Comparison of ENCODE assay signal across 15 mouse cellular contexts in genomic region chr14:79822453-79823117, GRCm38 (mm10). TPM values are rescaled to one million over a fixed set of nuclear protein-coding genes. Genes with fewer than 3 reads are reported as not detected.
DNase-seq lines count a peak whose midpoint lies in the region; ATAC-seq lines count a peak whose summit lies in the region.
"Had no signal": no experiment of that assay in that cellular context is flagged by ENCODE, and none has a peak within 500 bp of the region (broad histone marks: within the 10 kb centered on the region; RNA-seq: fewer than 3 reads in every experiment).

No protein-coding gene starts in this region.

- peaks cover 19% of the 10 kb centered on the region for H3K4me1 ChIP-seq in hindbrain, embryonic 13.5 days (replicated peaks)
- peaks cover 15% of the 10 kb centered on the region for H3K4me1 ChIP-seq in midbrain, embryonic 16.5 days (ENCODE audit: control insufficient read depth, insufficient read depth, low read length)
- H3K4me1 ChIP-seq: embryonic facial prominence, embryonic 12.5 days; kidney, embryonic 15.5 days had no signal

- H3K27ac ChIP-seq in hindbrain, embryonic 13.5 days = peak overlapping the region; percentile 48
- peak overlapping the region; percentile 70 for H3K27ac ChIP-seq in midbrain, embryonic 16.5 days (ENCODE audit: low read length)
- H3K27ac ChIP-seq: embryonic facial prominence, embryonic 12.5 days; kidney, embryonic 15.5 days; liver, embryonic 14.5 days; macrophage had no signal

- H3K4me3 ChIP-seq in hindbrain, embryonic 13.5 days = no peak overlapping the region
- H3K4me3 ChIP-seq in midbrain, embryonic 16.5 days (ENCODE audit: low read depth, low read length) = no peak overlapping the region
- H3K4me3 ChIP-seq: embryonic facial prominence, embryonic 12.5 days; kidney, embryonic 15.5 days; myocyte had no signal

- no peak overlapping the region for H3K9ac ChIP-seq in hindbrain, embryonic 13.5 days
- no peak overlapping the region for H3K9ac ChIP-seq in midbrain, embryonic 16.5 days (ENCODE audit: low read depth, low read length)
- H3K9ac ChIP-seq: embryonic facial prominence, embryonic 12.5 days; kidney, embryonic 15.5 days; liver, embryonic 14.5 days had no signal

- intact Hi-C loops in left cerebral cortex, postnatal 4 days (cut with DNase I) = no loop called here
- intact Hi-C loops in left cerebral cortex, postnatal 25 days (cut with DNase I) = no loop called here

- H3K9me3 ChIP-seq in hindbrain, embryonic 13.5 days = no peaks in the 10 kb centered on the region
- no peaks in the 10 kb centered on the region for H3K9me3 ChIP-seq in midbrain, embryonic 16.5 days (replicated peaks; ENCODE audit: control insufficient read depth, low read length, poor library complexity, severe bottlenecking)
- H3K9me3 ChIP-seq: embryonic facial prominence, embryonic 12.5 days; kidney, embryonic 15.5 days had no signal

- no peaks in the 10 kb centered on the region for H3K36me3 ChIP-seq in hindbrain, embryonic 13.5 days
- H3K36me3 ChIP-seq in midbrain, embryonic 16.5 days (ENCODE audit: control insufficient read depth, insufficient read depth, low read length) = no peaks in the 10 kb centered on the region
- H3K36me3 ChIP-seq: embryonic facial prominence, embryonic 12.5 days; kidney, embryonic 15.5 days had no signal

- peak; percentile 6 for DNase-seq in adrenal gland, postnatal 14 days
- DNase-seq in adrenal gland, postnatal 4 days (ENCODE audit: low spot score in 2 of 2) = no peak
- DNase-seq in left cerebral cortex, postnatal 4 days = peak; percentile 13
- DNase-seq in left cerebral cortex, postnatal 25 days (ENCODE audit: low spot score in 2 of 2) = no peak
- no peak for DNase-seq in cerebellum, adult 9-11 months
- no peak for DNase-seq in embryo, embryonic 10.5 days (ENCODE audit: low spot score)
- DNase-seq: layer of hippocampus, adult 9-11 months; spleen, adult 18-20 months had no signal

- 71% methylated on average over 16 of the region's 16 CpGs for WGBS in hindbrain, embryonic 13.5 days
- 44% methylated on average over 16 of the region's 16 CpGs for WGBS in midbrain, embryonic 16.5 days

- ATAC-seq in hindbrain, embryonic 13.5 days (ENCODE audit: low FRiP score) = peak; percentile 67
- peak; percentile 63 for ATAC-seq in midbrain, embryonic 16.5 days

- no peak overlapping the region for H3K4me2 ChIP-seq in hindbrain, embryonic 13.5 days
- H3K4me2 ChIP-seq in midbrain, embryonic 16.5 days (ENCODE audit: low read length) = no peak overlapping the region
- H3K4me2 ChIP-seq: embryonic facial prominence, embryonic 12.5 days; kidney, embryonic 15.5 days had no signal

- H3K27me3 ChIP-seq in hindbrain, embryonic 13.5 days = no peaks in the 10 kb centered on the region
- H3K27me3 ChIP-seq in midbrain, embryonic 16.5 days (ENCODE audit: control insufficient read depth, insufficient read depth, low read depth, low read length) = no peaks in the 10 kb centered on the region
- H3K27me3 ChIP-seq: embryonic facial prominence, embryonic 12.5 days; kidney, embryonic 15.5 days had no signal

RNA-seq across cellular contexts. Expression of gene Pcdh8, which starts 51.5 kb away (rescaled TPM):
- total RNA-seq in adrenal gland, postnatal 14 days (2021) = 0.11 and 0.45 TPM in 2 replicates
- total RNA-seq in adrenal gland, postnatal 4 days (2021) = 1 to 10 TPM in 1 of 2 experiments, under 1 TPM in 1; 0.87 to 1.1 TPM
- 10 to 100 TPM; 77.9 to 83.4 TPM for total RNA-seq in left cerebral cortex, postnatal 4 days (2021)
- 10 to 100 TPM; 64.4 to 69.0 TPM for total RNA-seq in left cerebral cortex, postnatal 25 days (2021)
- 33.2 and 35.3 TPM in 2 replicates for polyA plus RNA-seq in hindbrain, embryonic 13.5 days (2015; fragmentation: Nextera tagmentation; extraction: Ambion mirVana)
- 54.5 and 64.5 TPM in 2 replicates for polyA plus RNA-seq in midbrain, embryonic 16.5 days (2015; fragmentation: Nextera tagmentation; extraction: Ambion mirVana)
- polyA plus RNA-seq: liver, embryonic 14.5 days; macrophage had no signal

Comparison
In these comparisons a context has a peak if more than half of its experiments do, and no peak if none do; other contexts are left out.
1. DNase-seq: peak in adrenal gland, postnatal 14 days (single experiment) and left cerebral cortex, postnatal 4 days (single experiment); none in adrenal gland, postnatal 4 days (0 of 2), left cerebral cortex, postnatal 25 days (0 of 2), cerebellum, adult 9-11 months (single experiment) and embryo, embryonic 10.5 days (single experiment).
2. RNA of gene Pcdh8, which starts 51.5 kb away (total RNA-seq): 77.9 to 83.4 TPM in left cerebral cortex, postnatal 4 days and 64.4 to 69.0 TPM in left cerebral cortex, postnatal 25 days; 0.87 to 1.1 TPM in adrenal gland, postnatal 4 days and 0.11 to 0.45 TPM in adrenal gland, postnatal 14 days; every median in the first group is over 10 times any median in the second.